Mouse (Mus musculus): ENCODE data around the gene Cd2bp2.

Cd2bp2 gene

GRCm38 (mm10) chr7:127211014-127211745 is 15.3 kb upstream of the Cd2bp2 start:
- DNase-seq (ENCODE audit: low read depth, low spot score) = peak; percentile 25
- H3K27me3 ChIP-seq (ENCODE audit: control insufficient read depth, insufficient read depth, low read length, poor library complexity, severe bottlenecking) = no peaks in the 10 kb centered on the region
- no peaks in the 10 kb centered on the region; the same call in 1 of the 2 replicates for H3K36me3 ChIP-seq (ENCODE audit: control insufficient read depth, insufficient read depth, low read length, poor library complexity, severe bottlenecking)

DNA sequence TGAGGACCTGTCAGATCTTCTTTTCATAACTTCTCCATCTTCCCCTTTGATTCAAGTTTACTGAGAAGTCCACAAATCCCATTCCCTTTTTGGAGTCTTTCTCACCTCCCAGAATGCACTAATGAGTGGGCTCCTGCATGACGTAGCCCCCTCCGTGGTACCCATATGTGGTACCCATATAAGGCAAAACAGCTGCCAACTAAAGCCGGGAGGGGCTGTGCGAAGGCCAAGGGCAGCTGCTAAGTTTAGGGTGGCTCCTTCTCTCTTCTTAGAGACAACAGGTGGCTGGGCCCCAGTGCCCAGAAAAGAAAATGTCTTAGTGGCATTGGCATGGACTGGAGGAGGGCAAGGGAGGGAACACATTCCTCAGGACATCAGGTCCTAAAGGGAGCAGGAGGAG is 14.4 kb upstream of the Cd2bp2 start:
- H3K36me3 ChIP-seq (ENCODE audit: control insufficient read depth, insufficient read depth, low read length, poor library complexity, severe bottlenecking) = no peaks in the 10 kb centered on the region; the same call in 1 of the 2 replicates

DNA sequence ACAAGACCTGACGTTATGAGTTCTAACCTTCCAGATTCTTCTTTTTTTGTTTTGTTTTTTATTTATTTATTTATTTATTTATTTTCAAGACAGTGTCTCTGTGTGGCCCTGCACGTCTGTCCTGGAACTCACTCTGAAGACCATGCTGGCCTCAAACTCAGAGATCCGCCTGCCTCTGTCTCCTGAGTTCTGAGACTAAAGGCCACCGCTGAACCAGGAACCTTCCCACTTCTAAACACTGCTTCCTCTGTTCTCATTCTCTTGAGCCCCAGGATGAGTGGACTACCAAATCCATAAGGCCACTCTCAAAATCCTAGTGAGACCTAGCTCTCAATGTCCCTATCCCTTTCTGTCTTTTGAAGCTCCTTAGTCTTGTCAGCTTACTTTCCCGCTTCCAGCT is 14.0 kb upstream of the Cd2bp2 start:
- DNase-seq (ENCODE audit: low read depth, low spot score) = no peak
- H3K36me3 ChIP-seq (ENCODE audit: control insufficient read depth, insufficient read depth, low read length, poor library complexity, severe bottlenecking) = no peaks in the 10 kb centered on the region; the same call in 1 of the 2 replicates
- no peaks in the 10 kb centered on the region for H3K27me3 ChIP-seq (ENCODE audit: control insufficient read depth, insufficient read depth, low read length, poor library complexity, severe bottlenecking)

More for the DNA sequence above, 14.4 kb upstream of the Cd2bp2 start:
- DNase-seq (ENCODE audit: low read depth, low spot score) = no peak
- no peaks in the 10 kb centered on the region for H3K27me3 ChIP-seq (ENCODE audit: control insufficient read depth, insufficient read depth, low read length, poor library complexity, severe bottlenecking)

DNA sequence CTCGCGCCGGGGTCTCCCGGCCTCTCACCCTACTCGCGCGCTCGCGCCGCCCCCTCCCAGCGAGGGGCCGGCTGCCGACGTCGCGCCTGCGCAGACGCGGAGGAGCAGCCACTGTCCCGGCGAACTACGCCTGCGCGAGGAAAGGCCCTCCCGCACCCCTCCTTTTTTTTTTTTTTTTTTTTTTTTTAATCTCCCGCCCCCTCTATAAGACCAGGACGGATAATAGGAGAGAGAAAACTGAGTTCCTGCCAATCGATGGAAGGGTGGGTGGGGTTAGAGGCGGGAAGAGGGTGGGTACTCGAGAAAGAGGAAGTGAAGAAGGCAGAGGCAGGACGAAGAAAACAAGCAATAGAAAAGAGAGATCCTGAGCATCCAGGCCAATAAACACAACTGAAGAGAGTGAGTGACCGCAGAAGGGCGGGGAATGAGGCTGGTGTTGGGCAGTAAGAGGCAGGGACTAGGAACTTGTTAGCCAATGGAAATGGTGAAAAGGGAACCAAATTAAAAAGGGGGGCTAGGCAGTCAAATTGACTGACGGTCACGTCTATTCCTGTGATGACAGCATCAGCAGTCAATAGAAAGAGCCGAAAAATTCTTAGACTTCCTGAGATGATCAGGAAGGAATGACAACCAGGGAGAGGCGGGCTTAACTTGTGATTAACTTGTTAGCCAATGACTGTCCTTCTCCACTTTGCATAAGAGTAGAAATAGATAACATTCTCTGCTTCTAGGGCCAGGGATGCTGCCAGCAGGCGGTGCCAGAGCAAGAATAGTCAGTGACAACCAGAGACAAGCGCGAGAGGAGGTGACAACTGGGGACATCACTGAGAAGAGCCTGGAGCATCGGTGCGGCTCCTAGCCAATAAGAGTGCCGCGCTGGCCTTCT is 12.9 kb upstream of the Cd2bp2 start, which contains the start of gene Mylpf:
Gene Mylpf, plus strand, starts transcription at position 338 of the 886 bp plus-strand sequence.
- H3K36me3 ChIP-seq (ENCODE audit: control insufficient read depth, insufficient read depth, low read length, poor library complexity, severe bottlenecking) = no peaks in the 10 kb centered on the region; the same call in 1 of the 2 replicates
- H3K27me3 ChIP-seq (ENCODE audit: control insufficient read depth, insufficient read depth, low read length, poor library complexity, severe bottlenecking) = no peaks in the 10 kb centered on the region
- DNase-seq (ENCODE audit: low read depth, low spot score) = peak; percentile 99

- peaks cover under 1% of the 10 kb centered on the region for H3K36me3 ChIP-seq (ENCODE audit: control insufficient read depth, insufficient read depth, low read length, poor library complexity, severe bottlenecking)
- H3K27me3 ChIP-seq (ENCODE audit: control insufficient read depth, insufficient read depth, low read length, poor library complexity, severe bottlenecking) = no peaks in the 10 kb centered on the region
- no peak for DNase-seq (ENCODE audit: low read depth, low spot score)
These were observed 12.4 kb upstream of the Cd2bp2 start, which contains the start of gene Tbc1d10b for GRCm38 (mm10) chr7:127208295-127208552. Tbc1d10b (minus strand) TSS chr7:127208468.

- peak; percentile 45 for DNase-seq (ENCODE audit: low read depth, low spot score)
- Histone ChIP-seq H3K36me3 (ENCODE audit: control insufficient read depth, insufficient read depth, low read length, poor library complexity, severe bottlenecking) (peaks cover 4% of the 10 kb centered on the region), H3K27me3 (ENCODE audit: control insufficient read depth, insufficient read depth, low read length, poor library complexity, severe bottlenecking) (no peaks in the 10 kb centered on the region)
These were observed 11.8 kb upstream of the Cd2bp2 start for GRCm38 (mm10) chr7:127207374-127208294.

DNA sequence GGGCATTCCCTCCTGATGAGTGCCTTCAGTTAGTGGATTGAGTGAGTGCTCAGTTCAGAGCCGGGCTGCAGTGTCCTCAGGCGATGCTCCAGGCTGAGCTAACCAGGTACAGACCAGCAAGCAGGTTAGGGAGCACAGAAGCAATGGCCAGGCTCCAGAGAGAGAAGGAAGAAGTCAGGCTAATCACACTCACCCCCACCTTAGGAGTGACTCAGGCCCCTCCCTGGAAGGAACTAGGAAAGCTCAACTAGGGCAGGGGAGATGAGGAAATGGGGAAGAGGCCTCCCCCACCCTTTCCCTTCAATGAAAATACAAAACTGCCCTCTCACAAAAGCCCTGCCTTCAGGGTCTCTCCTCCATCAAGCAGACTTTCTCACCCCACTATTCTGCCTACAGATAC is 10.8 kb upstream of the Cd2bp2 start:
- H3K27me3 ChIP-seq (ENCODE audit: control insufficient read depth, insufficient read depth, low read length, poor library complexity, severe bottlenecking) = no peaks in the 10 kb centered on the region
- peaks cover 4% of the 10 kb centered on the region for H3K36me3 ChIP-seq (ENCODE audit: control insufficient read depth, insufficient read depth, low read length, poor library complexity, severe bottlenecking)
- DNase-seq (ENCODE audit: low read depth, low spot score) = no peak

DNA sequence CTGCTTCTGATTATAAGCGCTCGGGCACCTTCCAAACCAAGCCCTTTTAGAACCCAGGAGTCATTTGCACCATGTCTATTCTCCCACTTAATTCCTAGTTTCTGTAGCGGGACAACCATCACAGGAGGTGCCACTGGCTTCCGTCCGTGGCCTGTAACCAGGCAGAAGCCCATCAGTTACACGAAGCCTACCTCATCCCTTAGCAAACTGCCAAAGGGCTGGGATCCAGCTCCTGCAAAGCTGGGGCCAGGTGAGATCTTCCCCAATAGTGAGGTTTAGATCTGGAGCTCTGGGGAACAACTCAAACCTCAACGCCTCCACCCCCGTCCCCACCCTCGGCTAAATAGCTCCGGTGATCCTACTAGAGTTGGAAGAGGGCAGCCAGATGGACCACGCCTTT is 634 bp upstream of the Cd2bp2 start:
- peaks cover 20% of the 10 kb centered on the region for H3K36me3 ChIP-seq (ENCODE audit: control insufficient read depth, insufficient read depth, low read length, poor library complexity, severe bottlenecking)
- H3K27me3 ChIP-seq (ENCODE audit: control insufficient read depth, insufficient read depth, low read length, poor library complexity, severe bottlenecking) = no peaks in the 10 kb centered on the region
- no peak for DNase-seq (ENCODE audit: low read depth, low spot score)

- no peak for DNase-seq (ENCODE audit: low read depth, low spot score)
- peaks cover 16% of the 10 kb centered on the region for H3K36me3 ChIP-seq (ENCODE audit: control insufficient read depth, insufficient read depth, low read length, poor library complexity, severe bottlenecking)
- no peaks in the 10 kb centered on the region for H3K27me3 ChIP-seq (ENCODE audit: control insufficient read depth, insufficient read depth, low read length, poor library complexity, severe bottlenecking)
These were observed 1.2 kb downstream of the Cd2bp2 start for GRCm38 (mm10) chr7:127194633-127195029.

GRCm38 (mm10) chr7:127194011-127194632 is 1.7 kb downstream of the Cd2bp2 start:
- peaks cover 16% of the 10 kb centered on the region for H3K36me3 ChIP-seq (ENCODE audit: control insufficient read depth, insufficient read depth, low read length, poor library complexity, severe bottlenecking)
- no peak for DNase-seq (ENCODE audit: low read depth, low spot score)
- H3K27me3 ChIP-seq (ENCODE audit: control insufficient read depth, insufficient read depth, low read length, poor library complexity, severe bottlenecking) = no peaks in the 10 kb centered on the region

- Histone ChIP-seq H3K27me3 (ENCODE audit: control insufficient read depth, insufficient read depth, low read length, poor library complexity, severe bottlenecking) (no peaks in the 10 kb centered on the region), H3K36me3 (ENCODE audit: control insufficient read depth, insufficient read depth, low read length, poor library complexity, severe bottlenecking) (peaks cover 14% of the 10 kb centered on the region)
- DNase-seq (ENCODE audit: low read depth, low spot score) = no peak
These were observed 2.9 kb downstream of the Cd2bp2 start for GRCm38 (mm10) chr7:127192989-127193388.

- DNase-seq (ENCODE audit: low read depth, low spot score) = no peak
- Histone ChIP-seq H3K36me3 (ENCODE audit: control insufficient read depth, insufficient read depth, low read length, poor library complexity, severe bottlenecking) (peaks cover 12% of the 10 kb centered on the region), H3K27me3 (ENCODE audit: control insufficient read depth, insufficient read depth, low read length, poor library complexity, severe bottlenecking) (no peaks in the 10 kb centered on the region)
These were observed 5.2 kb downstream of the Cd2bp2 start for GRCm38 (mm10) chr7:127190672-127191071.

GRCm38 (mm10) chr7:127188305-127189276 is 7.3 kb downstream of the Cd2bp2 start:
- peak; percentile 23 for DNase-seq (ENCODE audit: low read depth, low spot score)
- Histone ChIP-seq H3K27me3 (ENCODE audit: control insufficient read depth, insufficient read depth, low read length, poor library complexity, severe bottlenecking) (no peaks in the 10 kb centered on the region), H3K36me3 (ENCODE audit: control insufficient read depth, insufficient read depth, low read length, poor library complexity, severe bottlenecking) (peaks cover 12% of the 10 kb centered on the region)

Data from splenic B cell, adult 2 months (primary cell).